Mouse (Mus musculus) ovary, postnatal 36 days (tissue): ENCODE measurements around the gene Hoxa7.

Source experiments
- DNase-seq: peaks from one replicate; pipeline ENCODE4 v3.0.0; 2022; ENCODE audit warnings: low spot score, mixed read lengths

Gene Hoxa7

GRCm38 (mm10) chr6:52253511-52254500 is 32.2 kb upstream of the Hoxa7 start:
- DNase-seq = no peak

- DNase-seq = no peak
Measured at GRCm38 (mm10) chr6:52252775-52253376, 31.2 kb upstream of the Hoxa7 start.

GRCm38 (mm10) chr6:52252016-52252774 is 30.5 kb upstream of the Hoxa7 start:
- no peak for DNase-seq

- DNase-seq = no peak
Measured at GRCm38 (mm10) chr6:52251177-52251879, 29.7 kb upstream of the Hoxa7 start.

GRCm38 (mm10) chr6:52249826-52250225 is 28.2 kb upstream of the Hoxa7 start:
- DNase-seq = no peak

GRCm38 (mm10) chr6:52249415-52249738 is 27.7 kb upstream of the Hoxa7 start:
- no peak for DNase-seq

GRCm38 (mm10) chr6:52248638-52249414 is 27.2 kb upstream of the Hoxa7 start:
- no peak for DNase-seq

GRCm38 (mm10) chr6:52247766-52248637 is 26.3 kb upstream of the Hoxa7 start:
- DNase-seq = no peak

- DNase-seq = no peak
Measured at GRCm38 (mm10) chr6:52246916-52247315, 25.3 kb upstream of the Hoxa7 start.

GRCm38 (mm10) chr6:52246403-52246803 is 24.7 kb upstream of the Hoxa7 start:
- no peak for DNase-seq

- no peak for DNase-seq
Measured at GRCm38 (mm10) chr6:52245757-52246142, 24.1 kb upstream of the Hoxa7 start, which contains the start of gene Hoxa11. TSS of gene Hoxa11 (minus strand) at chr6:52245810.

- no peak for DNase-seq
Measured at GRCm38 (mm10) chr6:52245040-52245756, 23.5 kb upstream of the Hoxa7 start.

- DNase-seq = no peak
Measured at GRCm38 (mm10) chr6:52244471-52245039, 22.9 kb upstream of the Hoxa7 start.

- no peak for DNase-seq
Measured at GRCm38 (mm10) chr6:52243681-52244121, 22.0 kb upstream of the Hoxa7 start.

GRCm38 (mm10) chr6:52242801-52243332 is 21.2 kb upstream of the Hoxa7 start:
- no peak for DNase-seq

GRCm38 (mm10) chr6:52241001-52241621 is 19.5 kb upstream of the Hoxa7 start:
- DNase-seq = no peak

- DNase-seq = peak; percentile 71
Measured at GRCm38 (mm10) chr6:52240389-52241000, 18.8 kb upstream of the Hoxa7 start, which contains the start of gene Hoxa10. TSS of gene Hoxa10 (minus strand) at chr6:52240854.
